Mouse (Mus musculus): Measurements from ENCODE around the gene Dedd2. TPM values are rescaled to one million over a fixed set of nuclear protein-coding genes. Genes with fewer than 3 reads are reported as not detected.

Dedd2 gene
- total and polyA plus RNA-seq, 3 experiments = 10.6 to 13.9 (median 11.7) TPM

DNA sequence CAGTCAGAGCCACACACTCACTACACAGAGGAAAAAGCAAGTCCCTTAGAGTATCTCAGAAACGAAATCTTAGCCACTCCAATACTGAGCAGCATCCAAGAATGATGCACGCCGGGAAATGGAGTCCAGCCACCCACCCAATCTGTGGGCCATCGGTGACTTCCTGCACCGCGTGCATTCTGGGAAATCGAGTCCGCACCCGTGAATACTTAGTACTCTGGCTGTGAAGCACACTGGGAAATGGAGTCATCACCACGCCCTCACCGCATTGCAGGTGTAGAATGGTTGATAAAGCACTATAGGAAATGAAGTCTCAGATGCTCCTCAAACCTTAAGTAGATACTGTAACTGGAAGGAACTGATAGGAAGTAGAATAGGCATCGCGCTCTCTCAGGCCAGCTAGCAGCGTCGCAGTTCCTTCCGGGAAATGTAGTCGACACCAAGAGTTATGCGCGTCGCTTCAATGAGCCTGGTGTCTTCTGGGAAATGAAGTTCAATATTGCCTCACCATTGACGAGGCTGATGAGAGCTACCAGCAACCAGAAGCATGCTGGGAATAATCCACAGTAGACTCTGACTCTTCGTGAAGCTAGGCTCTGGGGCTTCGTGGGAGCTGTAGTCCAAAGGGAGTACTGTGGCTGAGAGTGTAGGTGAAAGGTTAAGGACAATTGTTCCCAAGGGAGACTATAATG lies 17.7 kb upstream of the Dedd2 start (continued):
- TF ChIP-seq CHD2 (IDR thresholded peaks at IDR 0.05; ENCODE audit: low read length) (peak; percentile 84), GABPA (IDR thresholded peaks at IDR 0.05; ENCODE audit: insufficient replicate concordance, low read depth, low read length) (0 out of 2 replicates have a peak, but pooled peaks have one; percentile 34), BHLHE40 (IDR thresholded peaks at IDR 0.05; ENCODE audit: low read depth, low read length) (no peak), RAD21 (IDR thresholded peaks at IDR 0.05; ENCODE audit: low read depth, low read length) (no peak)

DNA sequence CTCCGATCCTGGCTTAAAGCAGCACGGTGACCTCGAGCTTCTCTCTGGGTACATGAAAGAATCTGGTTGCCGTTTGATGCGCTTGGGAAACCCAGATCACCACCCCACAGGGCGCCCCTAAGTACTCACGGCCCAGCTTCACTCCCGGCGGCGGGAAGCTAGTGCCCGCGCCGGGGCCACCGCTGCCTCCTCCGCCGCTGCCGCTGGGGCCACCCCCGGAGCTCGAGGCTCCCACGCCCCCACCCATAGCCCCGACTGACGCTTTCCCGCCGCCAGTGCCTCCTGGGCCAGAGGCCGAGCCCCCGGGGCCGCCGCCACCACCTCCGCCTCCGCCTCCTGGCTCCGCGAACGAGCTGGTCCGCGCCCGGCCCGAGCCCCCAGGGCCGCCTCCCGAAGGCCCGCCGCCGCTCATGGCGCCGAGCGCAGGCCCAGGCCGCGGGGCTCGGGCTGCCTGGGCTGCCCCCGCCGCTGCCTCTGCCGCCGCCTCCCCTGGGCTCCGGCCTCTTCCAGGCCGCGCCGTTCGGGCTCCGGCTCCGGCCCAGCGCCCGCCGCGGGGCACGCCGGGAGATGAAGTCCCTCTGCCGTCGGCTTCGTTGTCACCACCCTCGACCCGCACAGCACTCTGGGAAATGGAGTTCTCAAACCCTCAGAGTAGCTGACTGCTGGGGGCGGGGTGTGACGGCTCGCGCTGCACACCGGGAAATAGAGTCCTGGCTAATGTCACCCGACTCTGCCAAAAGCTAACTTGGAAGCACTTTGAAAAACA lies 17.0 kb upstream of the Dedd2 start, which contains the start of gene Gsk3a:
Gene Gsk3a, minus strand, starts transcription at position 603 of the 766 bp plus-strand sequence.
- H3K79me2 ChIP-seq (replicated peaks; ENCODE audit: control insufficient read depth, extremely low read depth, insufficient read depth, poor library complexity, severe bottlenecking) = peaks cover 37% of the 10 kb centered on the region
- dilution Hi-C loops (cut with MboI; ENCODE audit: extremely low pct_ligation_motif_present, extremely low pct_unique_long_range_greater_than_20kb, low sequenced_read_pairs) (no loop called here), in situ Hi-C loops (cut with MboI; ENCODE audit: low pct_ligation_motif_present, low pct_unique_long_range_greater_than_20kb, low sequenced_read_pairs) (no loop called here)
- H3K4me3 ChIP-seq (replicated peaks in 1 of 3; ENCODE audit: low read depth in 2 of 3, low read length in 2 of 3, poor library complexity in 1 of 3) = peak within 1 kb of the TSS; percentile 79 to 95 (median 88)
- peak within 1 kb of the TSS; percentile 78 for H3K27ac ChIP-seq (ENCODE audit: insufficient read depth, low read depth)
- peaks cover 6 to 37% of the 10 kb centered on the region in 2 experiments for H3K4me1 ChIP-seq (ENCODE audit: control insufficient read depth in 1 of 2, insufficient read depth in 2 of 2)
- H3K9ac ChIP-seq (ENCODE audit: insufficient read depth, low read depth) = peak within 1 kb of the TSS; percentile 99
- peak; percentile 95 for DNase-seq (ENCODE audit: extremely low read depth)
- H3K27me3 ChIP-seq (replicated peaks) = no peaks in the 10 kb centered on the region
- H3K4me2 ChIP-seq (ENCODE audit: insufficient read depth, low read depth, poor library complexity, severe bottlenecking) = peak within 1 kb of the TSS; percentile 94
- H3K36me3 ChIP-seq (replicated peaks in 1 of 2; ENCODE audit: control insufficient read depth in 1 of 2, insufficient read depth in 1 of 2, low read length in 1 of 2) = peaks cover 28 to 43% of the 10 kb centered on the region in 2 experiments
- no peaks in the 10 kb centered on the region for H3K9me3 ChIP-seq (replicated peaks; ENCODE audit: low read length)
- TF ChIP-seq ZMIZ1 (IDR thresholded peaks at IDR 0.05; ENCODE audit: low read depth, low read length) (peak; percentile 55; the same call in 1 of the 2 replicates), MAFK (IDR thresholded peaks at IDR 0.05; ENCODE audit: insufficient replicate concordance, low read length) (no peak), POLR2A (IDR thresholded peaks at IDR 0.05; ENCODE audit: low read depth, low read length) (peak; percentile 77), MXI1 (IDR thresholded peaks at IDR 0.05; ENCODE audit: low read depth, low read length) (peak; percentile 65; the same call in 1 of the 2 replicates), USF2 (conservative IDR thresholded peaks at IDR 0.05; ENCODE audit: low read depth, low read length) (no peak), TCF12 (IDR thresholded peaks at IDR 0.05; ENCODE audit: low read depth, low read length) (peak; percentile 66), MAX (IDR thresholded peaks at IDR 0.05; ENCODE audit: low read length) (no peak), GABPA (IDR thresholded peaks at IDR 0.05; ENCODE audit: insufficient replicate concordance, low read depth, low read length) (no peak; the same call in 1 of the 2 replicates), E2F4 (IDR thresholded peaks at IDR 0.05; ENCODE audit: insufficient replicate concordance, low read depth, low read length) (no peak), KAT2A (IDR thresholded peaks at IDR 0.05; ENCODE audit: insufficient replicate concordance, low read length) (peak; percentile 92), HCFC1 (IDR thresholded peaks at IDR 0.05; ENCODE audit: low read depth, low read length) (no peak), ZNF384 (IDR thresholded peaks at IDR 0.05; ENCODE audit: low read depth, low read length) (no peak), ZKSCAN1 (IDR thresholded peaks at IDR 0.05; ENCODE audit: borderline replicate concordance, low read depth, low read length) (no peak), UBTF (IDR thresholded peaks at IDR 0.05; ENCODE audit: low read depth, low read length) (no peak; the same call in 1 of the 2 replicates), ZC3H11A (IDR thresholded peaks at IDR 0.05; ENCODE audit: low read depth, low read length) (no peak), RAD21 (IDR thresholded peaks at IDR 0.05; ENCODE audit: low read depth, low read length) (no peak), EP300 (IDR thresholded peaks at IDR 0.05; ENCODE audit: low read length) (no peak), CHD2 (IDR thresholded peaks at IDR 0.05; ENCODE audit: low read length) (no peak), TBP (conservative IDR thresholded peaks at IDR 0.05; ENCODE audit: low read depth, low read length) (no peak), JUN (IDR thresholded peaks at IDR 0.05; ENCODE audit: insufficient read depth, low read depth, low read length) (no peak), SMC3 (IDR thresholded peaks at IDR 0.05; ENCODE audit: low read depth, low read length) (peak; percentile 3; the same call in 1 of the 2 replicates), CHD1 (IDR thresholded peaks at IDR 0.05; ENCODE audit: low read depth, low read length) (no peak), IRF4 (IDR thresholded peaks at IDR 0.05; ENCODE audit: low read depth, low read length) (no peak), MYC (IDR thresholded peaks at IDR 0.05; ENCODE audit: low read depth, low read length) (0 out of 2 replicates have a peak, but pooled peaks have one; percentile 7), USF1 (IDR thresholded peaks at IDR 0.05; ENCODE audit: low read depth, low read length) (no peak), ELF1 (IDR thresholded peaks at IDR 0.05; ENCODE audit: low read depth, low read length) (no peak), NELFE (IDR thresholded peaks at IDR 0.05; ENCODE audit: low read depth, low read length) (peak; percentile 71), BHLHE40 (IDR thresholded peaks at IDR 0.05; ENCODE audit: low read depth, low read length) (no peak), POLR2AphosphoS2 (IDR thresholded peaks at IDR 0.05; ENCODE audit: low read depth, low read length) (no peak), NRF1 (IDR thresholded peaks at IDR 0.05; ENCODE audit: low read depth, low read length) (0 out of 2 replicates have a peak, but pooled peaks have one; percentile 13), JUND (conservative IDR thresholded peaks at IDR 0.05; ENCODE audit: low read depth, low read length) (no peak), ETS1 (conservative IDR thresholded peaks at IDR 0.05; ENCODE audit: low read depth, low read length) (no peak), MEF2A (IDR thresholded peaks at IDR 0.05; ENCODE audit: borderline replicate concordance, low read depth, low read length) (peak; percentile 49; the same call in 1 of the 2 replicates)
